Mouse (Mus musculus) megakaryocyte-erythroid progenitor cell, adult 5-6 weeks (primary cell): ENCODE data around the gene Stoml1. TPM values are rescaled to one million over a fixed set of nuclear protein-coding genes. Genes with fewer than 3 reads are reported as not detected.

Experiments
- ATAC-seq: replicated peaks from 2 replicates; pipeline ENCODE4 v1.8.0; 2016; ENCODE audit warnings: mild to moderate bottlenecking, inconsistent platforms; ENCODE audit not compliant: severe bottlenecking, poor library complexity, low FRiP score, low TSS enrichment
- total RNA-seq, 2 experiments: library from RNA; stranded (forward) in 1 of 2; stranded (reverse) in 1 of 2; fragments of 200-1000, 215-1000 nt in 1 of 2; fragments of >200 nt in 1 of 2; fragmentation: Nextera tagmentation in 1 of 2; gene quantifications; 2 replicates each; pipeline ENCODE4 v1.2.3; 2014 to 2017

The Stoml1 gene
- total RNA-seq (2014; fragmentation: Nextera tagmentation) (4.7 and 17.9 TPM in 2 replicates), total RNA-seq (2017) (3.5 and 5.3 TPM in 2 replicates)

- peak; percentile 98 for ATAC-seq
Observed at GRCm38 (mm10) chr9:58253033-58253804, at the start of gene Stoml1. Gene Stoml1, plus strand, starts transcription at chr9:58253164.

- peak; percentile 70 for ATAC-seq
Observed at GRCm38 (mm10) chr9:58203516-58204447, 49.2 kb upstream of the Stoml1 start, which contains the start of the genes Islr and Islr2. Gene Islr, minus strand, starts transcription at chr9:58204306. Gene Islr2, minus strand, starts transcription at chr9:58204319.

- ATAC-seq: peak; percentile 84
Observed at GRCm38 (mm10) chr9:58204448-58205000, 48.4 kb upstream of the Stoml1 start.

GRCm38 (mm10) chr9:58206013-58206412 lies 47.0 kb upstream of the Stoml1 start:
- no peak for ATAC-seq

DNA sequence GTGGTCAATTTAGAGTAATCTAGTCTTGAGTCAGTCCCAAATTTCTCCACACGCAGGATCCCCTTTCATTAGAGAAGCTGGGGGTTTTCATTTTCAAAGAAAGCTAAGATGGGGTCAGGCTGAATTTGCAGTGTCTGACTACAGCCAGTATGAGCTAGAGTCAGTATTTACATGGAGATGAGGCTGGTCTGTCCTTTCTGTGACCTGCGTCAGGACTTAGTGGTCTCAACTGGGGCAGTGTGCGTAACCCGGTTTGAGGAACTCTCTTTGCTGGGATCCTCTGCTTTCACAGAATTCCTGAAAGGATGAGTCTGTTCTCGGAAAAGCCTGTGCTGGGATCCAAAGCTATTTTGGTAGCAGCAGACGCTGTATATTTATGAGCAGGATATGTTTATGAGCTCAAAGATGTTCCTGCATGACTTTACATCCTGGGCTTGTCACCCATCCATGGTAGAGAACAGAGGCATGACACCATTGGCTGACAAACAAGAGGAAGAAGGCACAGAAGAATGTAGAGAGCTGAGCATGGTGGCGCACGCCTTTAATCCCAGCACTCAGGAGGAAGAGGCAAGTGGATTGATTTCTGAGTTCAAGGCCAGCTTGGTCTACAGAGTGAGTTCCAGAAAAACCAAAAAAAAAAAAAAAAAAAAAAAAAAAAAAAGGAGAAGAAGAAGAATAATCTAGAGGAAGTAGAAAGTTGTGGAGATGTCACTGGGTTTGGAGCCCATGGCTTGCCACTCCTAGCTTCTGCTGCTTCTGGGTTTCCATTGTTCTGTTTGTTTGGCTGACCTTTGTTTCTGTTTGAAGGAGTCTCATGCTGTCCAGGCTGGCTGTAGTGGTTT lies 43.3 kb upstream of the Stoml1 start:
- ATAC-seq: no peak

- no peak for ATAC-seq
Observed at GRCm38 (mm10) chr9:58210304-58210627, 42.7 kb upstream of the Stoml1 start.

GRCm38 (mm10) chr9:58213377-58213776 lies 39.6 kb upstream of the Stoml1 start:
- no peak for ATAC-seq

GRCm38 (mm10) chr9:58213865-58214264 lies 39.1 kb upstream of the Stoml1 start:
- ATAC-seq: peak; percentile 86

GRCm38 (mm10) chr9:58214519-58215180 lies 38.3 kb upstream of the Stoml1 start:
- peak; percentile 50 for ATAC-seq

DNA sequence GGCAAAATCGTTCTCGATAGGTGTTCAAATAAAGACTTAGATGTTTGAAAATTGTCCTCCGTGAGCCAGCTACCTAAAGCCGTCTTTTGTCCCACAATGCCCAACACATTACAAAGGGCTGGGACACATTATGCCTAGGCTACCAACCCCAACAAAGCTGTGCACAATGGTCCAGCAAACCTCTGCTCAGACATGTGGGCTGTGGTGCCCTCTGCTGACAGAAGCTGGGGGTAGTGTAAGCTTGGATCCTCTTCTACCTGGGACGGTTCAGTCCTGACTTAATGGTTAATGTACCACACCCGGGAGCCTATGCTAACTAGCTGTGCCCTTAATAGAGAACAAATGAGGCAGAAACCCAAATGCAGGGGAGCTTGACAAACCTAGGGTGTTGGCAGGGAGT lies 36.6 kb upstream of the Stoml1 start:
- ATAC-seq: peak; percentile 26; the same call in 1 of the 2 replicates

DNA sequence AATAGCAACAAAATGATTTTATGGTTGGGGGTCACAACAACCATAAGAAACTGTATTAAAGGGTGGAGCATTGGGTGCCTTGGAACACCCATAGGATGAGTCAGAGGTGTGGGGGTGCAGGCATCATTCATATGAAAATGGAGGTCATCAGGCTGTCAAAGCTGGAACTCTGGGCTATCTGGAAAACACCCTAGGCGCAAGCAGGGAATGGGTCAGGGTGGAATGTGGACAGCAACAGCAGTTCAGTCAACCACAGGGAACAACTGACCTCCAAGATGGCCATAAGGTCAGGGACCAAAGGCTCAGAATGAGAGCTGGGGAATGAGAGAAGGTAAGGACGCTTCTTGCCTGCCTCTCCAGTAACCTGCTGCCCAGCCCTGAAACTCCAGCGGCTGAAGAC lies 34.4 kb upstream of the Stoml1 start:
- no peak for ATAC-seq

DNA sequence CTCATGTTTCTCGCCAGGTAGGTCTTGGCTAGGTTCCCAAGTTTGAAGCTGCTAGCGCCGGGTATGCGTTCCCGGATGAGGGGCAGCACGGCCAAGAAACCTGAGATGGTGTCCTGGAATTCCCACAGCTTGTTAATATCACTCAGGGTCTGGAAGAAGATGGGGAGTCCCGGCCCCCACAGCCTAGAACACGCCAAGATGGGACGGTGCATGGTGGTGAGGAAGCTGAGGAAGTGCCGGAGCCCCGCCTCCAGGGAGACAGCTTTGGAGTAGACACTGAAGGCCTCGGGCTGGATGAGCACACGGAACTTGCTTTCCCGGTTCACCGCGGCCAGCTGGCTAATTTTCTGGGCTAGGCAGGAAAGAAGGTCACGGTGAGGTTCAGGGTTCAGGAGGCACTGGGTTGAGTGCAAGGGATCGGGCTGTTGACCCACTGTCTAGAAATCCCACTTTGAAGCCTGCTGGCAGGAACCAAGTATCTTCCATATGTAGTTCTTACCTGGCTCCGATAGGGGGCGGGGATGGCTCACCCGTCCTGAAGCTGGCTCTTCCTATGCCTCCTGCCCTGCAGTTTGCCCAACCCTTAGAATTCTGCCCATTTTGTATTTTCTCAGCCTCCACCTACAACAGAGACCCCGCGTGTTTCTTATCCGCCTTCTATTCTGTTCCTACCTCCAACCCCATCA lies 32.6 kb upstream of the Stoml1 start:
- peak; percentile 46; the same call in 1 of the 2 replicates for ATAC-seq

- no peak for ATAC-seq
Observed at GRCm38 (mm10) chr9:58224356-58224755, 28.6 kb upstream of the Stoml1 start.

GRCm38 (mm10) chr9:58225915-58226913 lies 26.8 kb upstream of the Stoml1 start:
- peak; percentile 52 for ATAC-seq

- no peak for ATAC-seq
Observed at GRCm38 (mm10) chr9:58228777-58229466, 24.0 kb upstream of the Stoml1 start.

DNA sequence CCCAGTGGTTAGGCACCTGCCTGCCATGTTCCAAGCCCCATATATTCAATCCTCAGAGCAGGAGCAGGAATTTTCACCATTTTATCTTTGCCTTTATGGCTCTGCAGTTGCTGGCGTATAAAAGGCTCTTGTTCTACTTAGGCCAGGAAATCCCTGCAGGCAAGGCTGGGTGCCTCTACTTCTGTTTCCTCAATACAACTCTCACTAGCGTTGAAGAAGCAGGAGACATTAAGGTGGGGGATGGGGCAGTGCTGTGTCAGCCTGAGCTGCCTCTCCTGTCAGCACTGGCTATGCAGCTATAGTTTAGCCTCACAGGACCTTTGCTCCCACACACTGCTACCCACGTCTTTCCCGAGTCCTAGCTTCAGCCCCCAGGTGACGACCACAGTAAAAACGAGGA lies 21.2 kb upstream of the Stoml1 start:
- ATAC-seq: no peak
